Mouse (Mus musculus) heart, postnatal 0 days (tissue): Measurements from ENCODE around the gene 1700001J03Rik.

ENCODE experiments used
- CTCF ChIP-seq: IDR thresholded peaks from 2 replicates; pipeline ENCODE4 v1.5.1; 2016; ENCODE audit warnings: antibody characterized with exemption, control low read depth, low read depth
- EP300 ChIP-seq: IDR thresholded peaks from 2 replicates; pipeline ENCODE4 v1.6.1; 2016; ENCODE audit warnings: antibody characterized with exemption, low read depth

DNA sequence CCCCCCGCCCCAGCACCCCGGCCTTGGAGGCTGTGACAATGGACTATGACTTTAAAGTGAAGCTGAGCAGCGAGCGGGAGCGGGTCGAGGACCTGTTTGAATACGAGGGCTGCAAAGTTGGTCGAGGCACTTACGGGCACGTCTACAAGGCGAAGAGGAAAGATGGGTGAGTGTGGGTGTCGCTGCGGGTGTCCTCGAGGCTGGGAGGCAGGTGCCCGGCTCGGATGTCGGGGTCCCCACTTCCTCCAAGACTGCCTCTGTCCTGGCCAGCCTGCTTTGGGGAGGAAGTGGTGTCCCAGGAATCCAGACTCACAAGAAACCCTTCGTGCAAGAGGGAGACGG lies 46.5 kb upstream of the 1700001J03Rik start:
- TF ChIP-seq CTCF (no peak), EP300 (no peak)
